Mouse (Mus musculus) 416B (cell line): Measurements from ENCODE around the gene Tnfsf4.
A peak's percentile ranks its signal among the peaks of the same experiment; 100 is the strongest.

Experiments
- DNase-seq: peaks from one replicate; pipeline ENCODE4 v3.0.0; 2011; ENCODE audit warnings: low read depth

The Tnfsf4 gene

GRCm38 (mm10) chr1:161394931-161395459 is at the start of gene Tnfsf4:
Gene Tnfsf4 (plus strand): TSS chr1:161395409.
- DNase-seq = peak; percentile 64

GRCm38 (mm10) chr1:161350981-161351380 is 44.2 kb upstream of the Tnfsf4 start:
- DNase-seq = peak; percentile 72

DNA sequence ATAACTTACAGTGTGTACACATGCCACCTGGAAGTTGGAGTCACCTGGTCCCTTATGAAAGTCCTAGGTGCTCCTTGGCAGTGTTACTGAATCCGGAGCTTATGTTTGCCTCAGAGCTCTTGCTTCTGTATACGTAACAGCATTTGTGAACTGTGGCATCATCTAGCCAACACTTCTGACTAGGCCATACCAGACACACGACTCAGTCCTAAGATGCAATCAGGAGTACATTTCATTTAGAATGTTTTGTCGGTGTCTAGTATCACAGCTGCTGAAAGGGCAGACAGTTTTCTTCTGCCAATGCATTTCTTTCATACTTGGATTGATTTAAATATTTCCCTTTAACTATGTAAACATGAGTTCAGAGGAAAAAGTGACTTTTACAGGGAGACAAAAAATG is 30.2 kb upstream of the Tnfsf4 start:
- DNase-seq = no peak

DNA sequence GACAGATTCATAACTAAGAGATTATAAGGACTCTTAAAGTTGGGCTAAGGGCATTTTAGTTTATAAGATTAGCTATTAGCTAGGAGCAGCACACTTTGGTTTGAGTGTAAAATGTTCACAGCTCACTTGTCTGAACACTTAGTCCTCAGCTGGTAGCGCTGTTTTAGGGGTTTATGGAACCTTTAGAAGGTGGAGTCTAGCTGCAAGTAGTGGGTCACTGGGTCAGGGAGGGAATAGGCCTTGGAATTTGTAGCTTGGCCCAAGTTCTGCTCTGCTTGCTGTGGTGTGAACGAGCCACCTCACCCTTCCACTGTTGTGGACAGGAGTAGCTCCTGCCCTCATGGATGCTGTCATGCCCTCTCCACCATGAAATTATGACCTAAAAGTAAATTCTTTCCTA is 23.3 kb upstream of the Tnfsf4 start:
- DNase-seq = no peak

GRCm38 (mm10) chr1:161375866-161376265 is 19.3 kb upstream of the Tnfsf4 start:
- peak; percentile 56 for DNase-seq

DNA sequence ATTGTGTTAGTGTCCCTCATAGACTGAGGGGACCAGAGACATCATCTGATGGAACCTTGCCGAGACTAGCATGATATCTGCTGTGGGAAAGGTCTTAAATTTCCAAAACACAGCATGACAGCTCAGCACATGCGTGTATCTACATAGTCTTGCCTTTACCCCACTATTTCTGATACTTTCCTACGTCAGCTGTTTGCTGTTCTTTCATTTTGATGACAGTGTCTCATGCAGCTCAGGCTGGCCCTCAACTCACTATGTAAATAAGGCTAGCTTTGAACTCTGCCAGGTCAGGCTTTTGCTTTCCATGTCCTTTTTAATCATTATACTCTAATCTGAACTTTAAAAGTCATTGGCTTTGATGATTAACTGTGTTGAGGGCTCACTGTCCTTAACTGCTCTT is 16.6 kb upstream of the Tnfsf4 start:
- no peak for DNase-seq

GRCm38 (mm10) chr1:161379685-161380424 is 15.4 kb upstream of the Tnfsf4 start:
- DNase-seq = no peak

- no peak for DNase-seq
Measured at GRCm38 (mm10) chr1:161380425-161380780, 14.8 kb upstream of the Tnfsf4 start.

DNA sequence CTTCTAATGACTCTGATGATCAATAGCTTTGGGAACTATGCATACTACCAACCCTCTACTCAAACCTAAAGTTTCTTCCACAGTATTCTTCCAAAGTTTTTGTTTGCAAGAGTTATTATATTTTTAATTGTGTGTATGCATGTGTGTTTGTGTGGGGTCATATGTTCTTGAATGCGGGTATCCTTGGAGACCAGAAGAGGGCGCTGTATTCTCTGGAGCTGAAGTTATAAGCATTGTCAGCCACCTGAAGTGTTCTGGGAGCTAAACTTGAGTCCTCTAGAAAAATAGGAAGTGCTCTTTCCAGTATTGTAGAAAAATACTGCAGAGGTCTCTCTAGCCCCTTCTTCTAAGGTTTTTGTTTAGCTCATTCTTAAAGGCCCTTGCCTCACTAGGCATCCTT is 5.1 kb upstream of the Tnfsf4 start:
- peak; percentile 70 for DNase-seq

DNA sequence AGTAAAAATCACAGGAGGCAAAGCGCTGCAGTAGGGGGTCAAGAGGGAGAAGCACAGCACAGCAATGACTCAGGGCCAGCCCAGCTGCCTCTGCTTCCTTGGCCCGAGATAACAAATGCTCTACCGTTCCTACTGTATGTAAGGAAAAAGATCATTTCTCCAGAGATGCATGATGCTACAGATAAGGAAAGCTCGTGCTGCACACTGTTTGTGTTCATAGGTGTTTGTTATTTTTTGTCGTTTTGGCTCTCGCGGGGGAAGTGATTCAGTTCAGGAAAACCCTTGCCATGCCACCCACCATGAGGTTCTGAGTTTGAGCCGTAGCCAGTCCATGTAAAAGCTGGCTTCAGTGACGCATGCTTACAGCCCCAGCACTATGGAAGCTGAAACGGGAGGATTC is 2.3 kb upstream of the Tnfsf4 start:
- peak; percentile 73 for DNase-seq

GRCm38 (mm10) chr1:161395610-161396009 is 401 bp downstream of the Tnfsf4 start:
- peak; percentile 81 for DNase-seq

DNA sequence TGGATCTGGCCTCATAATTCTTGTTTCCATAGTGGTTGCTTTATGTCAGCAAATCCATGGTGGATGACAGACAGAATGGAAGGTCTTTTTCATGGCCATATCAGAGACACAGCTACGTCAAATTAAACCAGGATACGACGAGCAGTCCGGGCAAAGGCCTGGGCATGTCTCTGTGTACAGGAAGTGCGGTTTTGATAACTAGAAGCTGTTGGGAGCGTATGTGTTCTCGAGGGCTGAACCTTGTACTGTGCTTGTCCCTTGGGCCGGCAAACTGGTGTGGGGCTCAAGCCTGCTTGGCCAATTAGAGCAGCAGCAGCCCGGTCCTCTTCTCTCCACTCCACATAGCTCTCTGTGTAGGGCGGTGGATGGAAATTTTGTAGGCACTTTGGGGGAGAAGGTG is 1.1 kb downstream of the Tnfsf4 start:
- peak; percentile 94 for DNase-seq

- peak; percentile 82 for DNase-seq
Measured at GRCm38 (mm10) chr1:161400126-161400525, 4.9 kb downstream of the Tnfsf4 start.

GRCm38 (mm10) chr1:161403061-161403460 is 7.9 kb downstream of the Tnfsf4 start:
- DNase-seq = no peak

DNA sequence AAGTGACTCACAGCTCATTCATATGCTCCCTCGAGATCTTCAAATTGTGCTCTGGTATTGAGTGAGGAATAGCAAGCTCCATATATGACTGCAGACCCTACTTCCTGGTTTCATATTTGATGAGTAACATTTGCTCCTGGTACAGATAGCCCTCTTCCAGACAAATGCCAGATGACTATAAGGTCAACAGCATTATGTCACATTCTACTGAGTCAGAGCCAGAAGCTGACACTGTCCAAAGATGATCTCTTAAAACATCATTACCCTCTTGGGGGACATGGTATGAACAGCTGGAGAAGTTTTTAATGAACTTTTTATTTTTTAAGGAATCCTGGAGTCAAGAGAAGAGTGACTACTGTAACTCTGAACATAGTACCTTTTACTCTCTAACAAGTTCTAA is 11.3 kb downstream of the Tnfsf4 start:
- DNase-seq = no peak

DNA sequence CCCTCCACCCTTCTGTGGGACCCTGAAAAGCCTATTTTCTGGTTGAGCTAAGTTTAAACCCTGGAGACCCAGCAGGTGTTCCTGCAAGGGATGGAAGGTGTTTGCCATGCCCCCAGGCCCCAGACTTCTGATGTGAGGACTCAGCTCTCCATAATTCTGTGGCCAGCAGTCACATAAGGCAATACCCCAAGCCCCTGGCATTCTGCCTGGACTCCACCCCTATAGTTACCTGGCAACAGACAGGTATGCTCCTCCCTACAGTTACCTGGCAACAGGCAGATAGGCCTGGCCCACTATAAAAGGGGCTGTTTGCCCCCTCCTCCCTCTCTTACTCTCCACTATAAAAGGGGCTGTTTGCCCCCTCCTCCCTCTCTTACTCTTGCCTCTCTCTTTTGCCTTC is 24.7 kb downstream of the Tnfsf4 start:
- DNase-seq = no peak

- no peak for DNase-seq
Measured at GRCm38 (mm10) chr1:161420646-161421045, 25.4 kb downstream of the Tnfsf4 start.

GRCm38 (mm10) chr1:161426277-161427056 is 31.3 kb downstream of the Tnfsf4 start:
- no peak for DNase-seq

DNA sequence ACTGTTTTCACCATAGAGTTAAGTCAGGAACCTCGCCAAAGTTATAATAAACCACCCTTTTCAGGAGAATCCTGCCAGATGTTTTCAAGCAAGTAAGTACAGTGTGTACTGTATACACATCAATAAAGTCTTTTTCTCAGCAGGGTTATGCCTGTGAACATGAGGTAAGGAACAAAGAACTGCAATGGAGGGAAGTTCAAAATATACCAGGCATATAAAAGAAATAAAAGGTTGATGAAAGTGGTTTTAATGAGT is 31.8 kb downstream of the Tnfsf4 start:
- no peak for DNase-seq

GRCm38 (mm10) chr1:161435781-161436180 is 40.6 kb downstream of the Tnfsf4 start:
- no peak for DNase-seq

DNA sequence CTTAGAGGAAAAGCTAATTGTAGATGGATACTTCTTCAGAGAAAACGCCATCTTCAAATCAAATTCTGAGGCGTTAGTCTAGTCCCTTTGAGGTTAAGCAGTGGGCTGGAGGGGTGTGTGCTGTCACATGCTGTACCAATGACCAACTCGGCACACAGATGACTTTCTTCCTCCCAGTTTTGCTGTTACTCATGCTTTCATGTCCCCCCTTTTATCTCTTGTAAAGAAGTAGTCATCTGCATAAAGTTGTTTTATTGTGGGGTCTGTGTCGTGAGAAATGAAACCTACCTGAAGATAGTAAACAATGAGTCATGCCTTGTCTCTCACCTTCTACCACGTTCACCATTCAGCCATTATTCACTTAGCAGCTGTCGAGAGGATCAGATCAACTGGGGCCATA is 41.3 kb downstream of the Tnfsf4 start:
- DNase-seq = no peak

- no peak for DNase-seq
Measured at GRCm38 (mm10) chr1:161444858-161445257, 49.6 kb downstream of the Tnfsf4 start.

DNA sequence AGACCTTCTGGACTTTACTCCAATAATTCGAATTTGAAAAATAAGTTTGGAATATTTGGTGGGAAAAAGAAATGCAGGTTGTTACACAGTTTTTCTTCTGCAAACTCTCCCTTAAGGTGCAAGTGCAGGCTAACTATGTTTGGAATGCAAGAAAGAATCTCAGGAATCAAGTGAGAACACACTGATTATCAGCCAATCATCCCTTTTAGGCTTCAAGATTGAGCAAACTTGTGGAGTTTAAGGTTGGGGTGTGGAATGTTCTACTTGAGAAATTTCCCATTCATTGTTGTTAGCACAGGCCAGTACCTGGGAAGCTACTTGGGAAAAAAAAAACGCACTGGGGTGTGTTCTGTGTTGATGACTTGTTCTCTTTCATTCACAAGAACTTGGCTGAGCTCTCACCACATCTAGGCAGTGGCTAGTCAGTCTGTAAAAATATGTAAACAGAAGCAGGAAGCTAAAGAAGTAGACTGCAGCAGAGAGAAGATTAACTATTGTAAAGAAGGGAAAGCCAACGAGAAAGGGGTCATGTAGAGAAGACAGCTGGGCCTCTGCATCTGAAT is 56.6 kb downstream of the Tnfsf4 start:
- no peak for DNase-seq
